Mouse (Mus musculus) ES-Bruce4 (cell line): ENCODE measurements around the gene Phkb. TPM values are rescaled to one million over a fixed set of nuclear protein-coding genes. Genes with fewer than 3 reads are reported as not detected.

Source experiments
- H3K27ac ChIP-seq: 2 replicates; pipeline ENCODE4 v1.5.1; 2012; ENCODE audit warnings: low read length, inconsistent platforms; ENCODE audit not compliant: insufficient read depth
- H3K27me3 ChIP-seq: 2 replicates; pipeline ENCODE4 v1.6.1; 2012; ENCODE audit warnings: mild to moderate bottlenecking, low read length, inconsistent platforms; ENCODE audit not compliant: control insufficient read depth, poor library complexity, insufficient read depth, severe bottlenecking
- H3K36me3 ChIP-seq: 2 replicates; pipeline ENCODE4 v1.6.1; 2012; ENCODE audit warnings: inconsistent platforms, mild to moderate bottlenecking, low read length, moderate library complexity; ENCODE audit not compliant: control insufficient read depth, poor library complexity, insufficient read depth, severe bottlenecking
- H3K4me1 ChIP-seq: one replicate; pipeline ENCODE4 v1.8.1; 2011; ENCODE audit warnings: low read length; ENCODE audit not compliant: control insufficient read depth, insufficient read depth
- H3K4me3 ChIP-seq: 2 replicates; pipeline ENCODE4 v1.5.1; 2011; ENCODE audit warnings: low read depth, mild to moderate bottlenecking, low read length
- H3K9ac ChIP-seq: 2 replicates; pipeline ENCODE4 v1.6.1; 2012; ENCODE audit warnings: low read depth, mild to moderate bottlenecking, inconsistent platforms; ENCODE audit not compliant: poor library complexity, severe bottlenecking
- H3K9me3 ChIP-seq: replicated peaks from 2 replicates; pipeline ENCODE4 v1.6.1; 2012; ENCODE audit warnings: mild to moderate bottlenecking, low read length, inconsistent platforms; ENCODE audit not compliant: control insufficient read depth, poor library complexity, insufficient read depth, severe bottlenecking
- CTCF ChIP-seq: IDR thresholded peaks from one replicate; pipeline ENCODE4 v1.8.1; 2011; ENCODE audit warnings: low read depth, low read length
- EP300 ChIP-seq: IDR thresholded peaks from 2 replicates; pipeline ENCODE4 v1.6.1; 2011; ENCODE audit warnings: low read depth, low read length; ENCODE audit not compliant: insufficient read depth
- POLR2A ChIP-seq: IDR thresholded peaks from one replicate; pipeline ENCODE4 v1.8.1; 2011; ENCODE audit warnings: low read length; ENCODE audit not compliant: insufficient read depth
- polyA plus RNA-seq: library from polyadenylated mRNA; stranded (reverse); fragments of >200 nt; gene quantifications from 2 replicates; pipeline ENCODE4 v1.2.4, GENCODE M21; 2011; ENCODE audit warnings: low read depth; ENCODE audit not compliant: missing spikeins, insufficient read depth, insufficient read length

Gene Phkb
- polyA plus RNA-seq, 1 experiment, result 24.7 TPM

DNA sequence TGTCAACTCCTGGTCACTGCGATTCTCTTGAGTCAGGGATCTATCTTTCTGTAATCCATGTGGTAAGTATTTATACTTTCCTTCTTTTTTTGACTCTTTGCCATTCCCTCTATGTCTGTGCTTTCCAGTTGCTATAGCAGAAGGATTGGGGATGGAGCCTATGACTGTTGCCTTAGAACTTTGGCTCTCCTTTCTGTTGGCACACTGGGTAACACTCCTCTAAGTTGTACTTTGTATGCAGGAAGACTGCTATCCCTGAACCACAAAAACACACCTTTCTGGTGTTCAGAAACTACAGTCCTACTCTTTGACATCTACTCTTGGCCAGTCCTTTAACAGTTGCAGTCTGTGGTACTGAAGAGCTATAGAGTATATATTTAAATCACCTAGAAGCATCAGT, 84.8 kb downstream of the Phkb start:
- Histone ChIP-seq H3K9me3 (no peaks in the 10 kb centered on the region), H3K4me1 (no peaks in the 10 kb centered on the region), H3K4me3 (no peak overlapping the region), H3K27me3 (no peaks in the 10 kb centered on the region), H3K9ac (no peak overlapping the region), H3K36me3 (no peaks in the 10 kb centered on the region), H3K27ac (no peak overlapping the region)
- no peak for TF ChIP-seq POLR2A
- no peak for TF ChIP-seq CTCF
- no peak for TF ChIP-seq EP300

DNA sequence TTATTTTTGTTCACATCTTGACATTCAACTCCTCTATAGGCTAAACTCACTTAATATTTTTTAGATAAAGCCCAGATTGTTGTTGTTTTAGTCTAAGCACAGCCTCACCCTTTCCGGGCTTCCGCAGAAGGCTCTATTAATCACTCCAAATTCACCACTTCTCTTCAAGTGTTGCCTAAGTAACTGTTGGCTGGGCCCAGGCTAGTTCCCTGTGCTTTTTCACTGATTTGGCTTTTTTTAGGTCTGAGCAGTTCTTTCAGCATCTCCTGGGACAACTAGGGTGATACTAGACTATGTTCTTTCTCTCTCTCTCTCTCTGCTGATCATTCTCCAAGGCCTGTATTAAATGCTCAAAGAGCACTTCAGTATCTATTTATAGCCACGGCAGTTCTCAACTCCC, 85.3 kb downstream of the Phkb start:
- no peaks in the 10 kb centered on the region for H3K9me3 ChIP-seq

DNA sequence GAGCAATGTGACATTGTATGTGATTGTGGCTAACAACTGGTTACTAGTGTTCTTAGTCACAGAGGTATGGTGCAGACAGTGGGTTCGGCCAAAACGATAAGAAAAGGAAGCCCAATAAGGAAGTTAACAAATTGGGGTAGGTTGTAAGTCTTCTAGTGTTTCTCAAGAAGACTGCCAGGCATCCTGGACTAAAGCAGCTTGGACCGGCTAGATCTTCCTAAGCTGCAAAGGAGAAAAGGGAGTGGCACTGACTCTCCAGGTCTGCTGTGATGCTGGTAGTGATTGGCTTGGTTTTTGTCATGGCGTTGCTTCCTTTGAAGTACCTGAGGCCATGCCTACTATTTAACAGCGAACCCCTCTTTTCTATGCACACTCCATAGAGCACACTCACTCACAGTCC, 95.4 kb downstream of the Phkb start:
- 0 out of 2 replicates have a peak, but pooled peaks cover 2% of the 10 kb centered on the region for H3K36me3 ChIP-seq
- H3K9ac ChIP-seq, result no peak overlapping the region
- H3K27me3 ChIP-seq, result no peaks in the 10 kb centered on the region
- H3K4me3 ChIP-seq, result no peak overlapping the region
- H3K4me1 ChIP-seq, result no peaks in the 10 kb centered on the region
- TF ChIP-seq POLR2A, result no peak
- TF ChIP-seq EP300, result no peak
- TF ChIP-seq CTCF, result no peak
- H3K9me3 ChIP-seq, result no peaks in the 10 kb centered on the region
- no peak overlapping the region for H3K27ac ChIP-seq

More for the DNA sequence above, 85.3 kb downstream of the Phkb start:
- Histone ChIP-seq H3K36me3 (no peaks in the 10 kb centered on the region), H3K9ac (no peak overlapping the region), H3K27me3 (no peaks in the 10 kb centered on the region), H3K4me3 (no peak overlapping the region), H3K27ac (no peak overlapping the region), H3K4me1 (no peaks in the 10 kb centered on the region)
- no peak for TF ChIP-seq POLR2A
- no peak for TF ChIP-seq EP300
- no peak for TF ChIP-seq CTCF

DNA sequence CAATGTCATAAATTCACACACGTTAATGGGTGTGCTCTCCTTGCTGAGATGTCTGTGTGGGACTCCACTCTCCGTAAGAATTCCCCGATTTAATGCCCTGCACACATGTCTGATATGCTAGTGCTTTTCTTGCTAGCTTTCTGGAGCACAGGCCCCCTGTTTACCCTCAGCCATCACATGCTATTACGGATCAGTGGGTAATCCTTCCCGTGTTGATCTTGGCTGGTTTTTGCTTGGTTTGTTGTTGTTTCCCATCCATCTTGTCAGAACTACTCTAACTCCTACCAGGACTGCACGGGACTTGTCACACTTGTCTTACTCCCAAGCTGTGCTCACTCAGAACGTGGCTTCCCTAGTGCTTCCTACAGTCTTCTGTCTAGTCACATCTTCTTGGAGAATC, 96.6 kb downstream of the Phkb start:
- Histone ChIP-seq H3K9ac (no peak overlapping the region), H3K27me3 (no peaks in the 10 kb centered on the region), H3K4me1 (no peaks in the 10 kb centered on the region), H3K9me3 (no peaks in the 10 kb centered on the region), H3K36me3 (0 out of 2 replicates have a peak, but pooled peaks cover 5% of the 10 kb centered on the region), H3K27ac (no peak overlapping the region), H3K4me3 (no peak overlapping the region)
- TF ChIP-seq EP300 (no peak), POLR2A (no peak), CTCF (no peak)

DNA sequence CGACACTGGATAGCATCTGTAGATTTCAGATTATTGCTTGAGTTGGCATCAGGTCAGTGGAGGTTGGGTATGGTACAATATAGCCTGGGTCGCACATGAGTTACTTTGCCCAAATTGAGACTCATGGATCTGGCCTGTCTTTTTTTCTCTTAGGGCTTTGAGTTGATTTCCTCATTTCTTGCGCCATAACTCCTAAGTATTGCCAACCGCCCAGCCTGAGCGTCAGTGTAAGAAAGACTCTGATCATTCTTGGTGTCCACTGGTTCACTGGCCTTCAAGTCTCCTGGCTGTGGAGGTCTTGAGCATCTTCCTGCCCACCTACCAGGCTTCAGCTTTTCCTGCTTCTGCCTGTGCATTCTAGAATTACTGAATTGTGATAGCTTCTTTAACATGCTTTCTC, 104.1 kb downstream of the Phkb start:
- Histone ChIP-seq H3K36me3 (0 out of 2 replicates have a peak, but pooled peaks cover 3% of the 10 kb centered on the region), H3K4me3 (no peak overlapping the region), H3K9me3 (no peaks in the 10 kb centered on the region), H3K4me1 (no peaks in the 10 kb centered on the region), H3K27ac (no peak overlapping the region), H3K27me3 (no peaks in the 10 kb centered on the region), H3K9ac (no peak overlapping the region)
- TF ChIP-seq POLR2A (no peak), CTCF (no peak)

DNA sequence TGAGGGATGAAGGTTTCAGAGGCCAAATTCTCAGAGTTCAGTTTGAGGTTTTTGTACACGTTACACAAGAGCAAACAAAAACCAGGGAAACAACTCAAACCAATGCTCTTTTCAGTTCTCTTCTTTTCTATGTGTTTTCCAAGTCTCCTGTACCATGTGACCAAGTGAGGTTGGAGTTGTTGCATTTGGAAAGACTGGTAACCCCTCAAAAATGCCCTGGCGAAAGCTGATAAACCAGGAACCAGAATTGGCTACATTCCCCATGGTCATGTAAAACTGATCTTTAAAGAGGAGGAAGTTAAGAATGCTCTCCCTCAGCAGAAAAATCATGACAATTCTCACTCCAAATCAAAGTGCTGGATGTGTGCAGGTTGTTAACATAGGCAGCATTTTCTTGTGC, 117.6 kb downstream of the Phkb start:
- H3K27me3 ChIP-seq, result no peaks in the 10 kb centered on the region
- TF ChIP-seq EP300 (no peak), POLR2A (no peak), CTCF (no peak)
- H3K27ac ChIP-seq, result no peak overlapping the region
- no peak overlapping the region for H3K4me3 ChIP-seq
- H3K36me3 ChIP-seq, result no peaks in the 10 kb centered on the region; the same call in 1 of the 2 replicates
- no peaks in the 10 kb centered on the region for H3K9me3 ChIP-seq
- H3K4me1 ChIP-seq, result no peaks in the 10 kb centered on the region
- H3K9ac ChIP-seq, result no peak overlapping the region
